Mouse (Mus musculus): ENCODE measurements at regions not wholly inside any gene's neighbourhood (a gene's known extent, or its start where the extent isn't known, plus 50 kb on each side); places are given as distances from the start of the nearest gene placed in this dataset.

DNA sequence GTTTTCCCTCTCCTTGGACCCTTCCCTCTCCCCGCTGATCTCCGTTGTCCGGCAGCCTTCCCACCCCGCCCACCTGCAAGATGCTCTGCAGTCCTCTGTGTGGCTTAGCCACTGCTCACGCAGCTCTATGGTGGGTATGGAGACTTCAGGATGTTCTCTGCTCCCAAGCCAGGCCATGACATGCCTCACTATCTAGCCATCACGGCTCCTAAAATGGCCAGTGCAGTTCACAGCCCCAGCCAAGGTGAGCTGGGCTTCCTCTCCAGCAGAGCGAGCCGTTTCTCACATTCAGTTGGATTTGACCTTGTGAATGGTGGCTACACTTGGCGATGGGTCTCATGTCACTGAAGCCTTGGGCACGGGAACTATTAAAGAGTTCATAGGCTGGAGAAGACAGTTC is 52.2 kb upstream of the Gm10320 start:
- no peak overlapping the region for H3K27ac ChIP-seq (ENCODE audit: insufficient read depth, low read depth, low read length, poor library complexity, severe bottlenecking)
- no peaks in the 10 kb centered on the region for H3K36me3 ChIP-seq (ENCODE audit: control insufficient read depth, insufficient read depth, low read length, poor library complexity, severe bottlenecking)
- no peak overlapping the region for H3K4me3 ChIP-seq (ENCODE audit: insufficient read depth in 1 of 2, low read depth in 1 of 2, low read length in 2 of 2, poor library complexity in 1 of 2, severe bottlenecking in 1 of 2)
- in situ Hi-C loops (cut with MboI; ENCODE audit: low sequenced_read_pairs in 2 of 2, unreplicated experiment in 2 of 2), result no loop called here
- H3K9me3 ChIP-seq (ENCODE audit: control insufficient read depth, insufficient read depth, low read depth, low read length), result no peaks in the 10 kb centered on the region
- H3K4me1 ChIP-seq (ENCODE audit: control insufficient read depth in 2 of 2, insufficient read depth in 2 of 2, low read length in 2 of 2, poor library complexity in 1 of 2), result no peaks in the 10 kb centered on the region
- H3K9ac ChIP-seq (ENCODE audit: insufficient read depth, low read depth, low read length, poor library complexity, severe bottlenecking), result no peak overlapping the region
- no peak for TF ChIP-seq CHD2 (IDR thresholded peaks at IDR 0.05; ENCODE audit: low read depth, low read length)
- TF ChIP-seq MAFK (IDR thresholded peaks at IDR 0.05; ENCODE audit: insufficient read depth, low read depth, low read length), result no peak
- no peak for TF ChIP-seq ZC3H11A (IDR thresholded peaks at IDR 0.05; ENCODE audit: borderline replicate concordance, low read depth, low read length)
- TF ChIP-seq HCFC1 (IDR thresholded peaks at IDR 0.05; ENCODE audit: borderline replicate concordance, insufficient read depth, low read length), result no peak
- no peak for TF ChIP-seq ZNF384 (IDR thresholded peaks at IDR 0.05; ENCODE audit: low read depth, low read length)
- DNase-seq (ENCODE audit: low read depth, low spot score), result no peak

Data from ES-E14 (cell line).